Mouse (Mus musculus) gonadal fat pad, adult 2 months (tissue): Measurements from ENCODE around the gene Golga4. TPM values are rescaled to one million over a fixed set of nuclear protein-coding genes. Genes with fewer than 3 reads are reported as not detected.

Source experiments
- DNase-seq: peaks from one replicate; pipeline ENCODE4 v3.0.0-alpha.2; 2012; ENCODE audit warnings: low read depth
- polyA plus RNA-seq: library from polyadenylated mRNA; depleted of rRNA; stranded (reverse); fragments of >200 nt; gene quantifications from 2 replicates; pipeline ENCODE4 v1.2.3, GENCODE M21; 2012

Gene Golga4
- polyA plus RNA-seq, 1 experiment: 18.4 TPM

GRCm38 (mm10) chr9:118488896-118489578 lies 17.0 kb upstream of the Golga4 start:
- DNase-seq: no peak

GRCm38 (mm10) chr9:118489579-118490019 lies 16.5 kb upstream of the Golga4 start:
- no peak for DNase-seq

GRCm38 (mm10) chr9:118491195-118491594 lies 14.9 kb upstream of the Golga4 start:
- no peak for DNase-seq

GRCm38 (mm10) chr9:118492932-118493698 lies 13.0 kb upstream of the Golga4 start:
- DNase-seq: no peak

- DNase-seq: no peak
These were observed 12.0 kb upstream of the Golga4 start for GRCm38 (mm10) chr9:118494106-118494505.

- no peak for DNase-seq
These were observed 10.1 kb upstream of the Golga4 start for GRCm38 (mm10) chr9:118495933-118496332.

- no peak for DNase-seq
These were observed 9.1 kb upstream of the Golga4 start for GRCm38 (mm10) chr9:118496952-118497351.

GRCm38 (mm10) chr9:118498061-118498460 lies 8.0 kb upstream of the Golga4 start:
- DNase-seq: no peak

- no peak for DNase-seq
These were observed 5.1 kb upstream of the Golga4 start for GRCm38 (mm10) chr9:118500963-118501362.

GRCm38 (mm10) chr9:118504656-118505055 lies 1.4 kb upstream of the Golga4 start:
- DNase-seq: no peak

GRCm38 (mm10) chr9:118506404-118507231 lies 551 bp downstream of the Golga4 start:
- DNase-seq: no peak

GRCm38 (mm10) chr9:118507552-118507951 lies 1.5 kb downstream of the Golga4 start:
- DNase-seq: no peak

GRCm38 (mm10) chr9:118508601-118509000 lies 2.5 kb downstream of the Golga4 start:
- DNase-seq: no peak

GRCm38 (mm10) chr9:118510941-118511690 lies 5.0 kb downstream of the Golga4 start:
- DNase-seq: no peak

- DNase-seq: peak; percentile 64
These were observed 6.7 kb downstream of the Golga4 start for GRCm38 (mm10) chr9:118512681-118513233.

- no peak for DNase-seq
These were observed 9.4 kb downstream of the Golga4 start for GRCm38 (mm10) chr9:118515476-118515875.

GRCm38 (mm10) chr9:118516162-118516561 lies 10.1 kb downstream of the Golga4 start:
- DNase-seq: no peak

- no peak for DNase-seq
These were observed 11.6 kb downstream of the Golga4 start for GRCm38 (mm10) chr9:118517619-118518018.

GRCm38 (mm10) chr9:118519101-118519500 lies 13.0 kb downstream of the Golga4 start:
- DNase-seq: no peak

- no peak for DNase-seq
These were observed 13.9 kb downstream of the Golga4 start for GRCm38 (mm10) chr9:118520011-118520410.

- no peak for DNase-seq
These were observed 14.8 kb downstream of the Golga4 start for GRCm38 (mm10) chr9:118520858-118521257.
